Mouse (Mus musculus): Measurements from ENCODE around the gene Trim8.

Trim8 gene

DNA sequence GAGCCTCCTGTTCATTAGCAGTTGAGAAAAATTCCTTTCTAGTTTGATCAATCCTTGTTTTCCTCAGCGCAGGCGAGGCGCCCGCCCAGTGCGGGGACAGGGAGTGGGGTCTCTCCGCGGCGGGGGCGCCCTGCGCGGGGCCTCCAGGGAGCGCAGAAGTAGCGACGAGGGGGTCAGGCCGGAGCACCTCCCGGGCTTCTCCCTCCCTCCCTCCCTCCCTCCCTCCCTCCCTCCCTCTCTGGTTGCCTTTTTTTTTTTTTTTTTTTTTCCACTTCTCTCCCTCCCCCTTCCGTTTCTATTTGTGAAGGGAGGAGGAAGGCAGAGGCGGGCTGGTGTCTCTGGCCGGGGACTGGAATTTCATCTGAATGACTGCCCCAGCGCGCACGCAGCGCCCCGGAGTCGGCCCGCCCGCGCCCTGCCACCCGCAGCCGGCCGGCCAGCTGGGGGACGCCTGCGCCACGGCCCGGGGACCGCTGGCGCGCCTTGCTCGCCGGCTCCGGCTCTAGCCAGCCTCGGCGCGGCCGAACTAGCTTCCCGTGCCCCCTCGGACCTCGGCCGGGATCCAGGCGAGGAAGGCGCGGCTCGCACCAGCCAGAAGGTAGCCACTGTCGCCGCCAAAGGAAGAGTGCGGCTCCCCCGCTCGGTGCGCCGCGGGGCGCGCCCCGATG is at the start of gene Trim8:
Gene Trim8, plus strand, starts transcription at position 302 of the 668 bp plus-strand sequence.
- peak; percentile 95 for DNase-seq (ENCODE audit: inconsistent ontology term)

DNA sequence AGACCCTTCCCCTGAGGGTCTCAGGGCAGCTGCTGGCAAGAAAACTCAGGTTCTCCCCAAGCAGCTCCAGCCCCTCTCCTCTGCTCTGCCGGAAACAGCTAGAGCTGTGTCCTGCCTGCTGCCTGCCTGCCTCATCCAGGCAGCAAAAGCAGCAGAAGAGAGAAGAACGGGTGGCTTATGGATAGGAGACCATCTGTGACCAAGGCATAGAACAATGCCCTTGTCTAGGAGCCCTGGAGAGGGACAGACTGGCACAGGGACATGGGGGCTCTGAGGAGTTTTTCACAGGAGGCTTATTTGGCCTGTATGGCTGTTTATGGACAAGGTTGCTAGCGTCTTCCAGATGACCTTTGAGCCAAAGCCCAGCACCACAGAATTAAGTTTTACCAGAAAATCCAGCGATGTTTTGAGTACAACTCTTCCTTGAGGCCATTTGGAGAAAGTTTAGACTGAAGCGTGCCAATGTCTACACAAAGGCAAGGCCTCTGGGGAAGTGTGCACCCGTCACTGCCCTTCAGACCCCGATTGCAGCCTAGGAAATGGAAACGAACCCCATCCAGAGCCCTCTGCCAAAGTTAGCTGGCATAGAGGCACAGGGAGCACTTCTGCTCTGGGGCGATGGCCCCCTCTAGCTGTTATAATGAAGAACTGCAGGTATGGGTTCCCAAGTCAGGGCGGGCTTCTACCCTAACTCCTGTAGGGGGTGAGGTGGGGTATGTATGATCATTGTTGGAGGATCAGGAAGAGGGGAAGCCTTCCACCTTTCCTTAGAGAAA is 49.3 kb upstream of the Trim8 start:
- DNase-seq (ENCODE audit: inconsistent ontology term), result peak; percentile 45

DNA sequence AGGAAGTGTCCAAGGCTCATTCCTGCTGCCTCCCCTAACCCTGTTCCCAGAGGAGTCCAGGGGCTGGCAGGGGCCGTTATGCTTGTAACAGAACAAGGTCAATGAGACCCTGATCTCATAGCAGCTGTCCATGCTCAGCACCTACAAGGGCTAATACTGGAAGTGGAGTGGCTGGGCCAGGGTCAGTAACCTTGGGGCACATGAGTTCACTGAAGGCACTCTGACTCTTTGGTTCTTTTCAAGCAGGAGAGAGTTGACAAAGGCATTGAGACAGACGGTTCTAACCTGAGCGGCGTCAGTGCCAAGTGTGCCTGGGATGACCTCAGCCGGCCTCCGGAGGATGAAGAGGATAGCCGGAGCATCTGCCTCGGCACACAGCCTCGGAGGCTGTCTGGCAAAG is 48.6 kb upstream of the Trim8 start:
- DNase-seq (ENCODE audit: inconsistent ontology term), result no peak

DNA sequence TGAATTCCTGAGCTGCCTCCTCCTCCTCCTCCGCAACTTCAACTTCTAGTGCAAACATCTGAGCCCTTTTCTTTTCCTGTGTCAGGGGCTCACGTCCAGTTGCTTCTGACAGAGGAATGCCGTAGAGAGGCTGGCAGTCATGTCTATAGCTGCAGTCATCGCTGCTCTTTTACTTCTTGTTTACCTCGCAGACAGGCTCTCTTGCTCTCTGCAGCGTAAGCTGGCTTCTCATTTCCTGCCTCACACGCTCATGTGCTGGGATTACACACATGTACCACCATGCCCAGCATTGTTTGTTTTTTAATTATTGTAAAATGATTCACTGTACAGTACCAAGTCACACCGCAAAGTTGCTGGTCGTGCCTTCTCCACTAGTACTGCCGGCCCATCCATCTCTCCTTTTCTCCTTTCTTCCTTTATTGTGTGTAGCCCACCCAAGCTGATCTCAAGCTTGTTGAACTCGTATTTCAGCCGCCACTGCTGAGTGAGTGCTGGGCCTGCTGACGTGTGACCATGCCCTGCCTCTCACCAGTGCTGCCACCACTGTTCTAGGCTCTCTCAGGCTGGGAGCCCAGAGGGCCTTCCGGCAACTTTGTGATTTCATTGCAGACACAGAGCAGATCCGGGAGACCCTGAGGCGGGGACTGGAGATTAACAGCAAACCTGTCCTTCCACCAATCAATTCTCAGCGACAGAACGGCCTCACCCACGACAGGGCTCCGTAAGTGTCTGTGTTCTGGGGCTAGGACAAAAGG is 47.2 kb upstream of the Trim8 start:
- DNase-seq (ENCODE audit: inconsistent ontology term), result no peak

DNA sequence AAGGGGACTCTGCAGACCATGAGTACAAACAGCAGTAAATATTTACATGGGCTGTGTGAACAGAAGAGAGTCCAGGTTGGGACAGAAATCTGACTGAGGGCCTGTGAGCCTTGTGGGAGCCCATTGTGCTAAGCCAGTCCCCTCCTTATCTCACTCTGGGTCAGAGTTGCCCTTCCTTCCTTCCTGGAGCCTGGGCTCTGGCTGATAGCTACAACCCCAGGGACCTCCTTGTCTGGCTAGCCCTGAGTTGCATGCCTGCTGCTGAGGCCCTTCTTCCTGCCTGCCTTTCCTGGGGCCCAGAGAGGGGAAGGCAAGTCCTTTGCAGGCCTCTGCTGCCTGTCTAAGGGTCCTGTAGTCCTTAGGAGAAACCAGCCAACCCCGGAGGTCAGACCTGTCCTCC is 46.5 kb upstream of the Trim8 start:
- no peak for DNase-seq (ENCODE audit: inconsistent ontology term)

DNA sequence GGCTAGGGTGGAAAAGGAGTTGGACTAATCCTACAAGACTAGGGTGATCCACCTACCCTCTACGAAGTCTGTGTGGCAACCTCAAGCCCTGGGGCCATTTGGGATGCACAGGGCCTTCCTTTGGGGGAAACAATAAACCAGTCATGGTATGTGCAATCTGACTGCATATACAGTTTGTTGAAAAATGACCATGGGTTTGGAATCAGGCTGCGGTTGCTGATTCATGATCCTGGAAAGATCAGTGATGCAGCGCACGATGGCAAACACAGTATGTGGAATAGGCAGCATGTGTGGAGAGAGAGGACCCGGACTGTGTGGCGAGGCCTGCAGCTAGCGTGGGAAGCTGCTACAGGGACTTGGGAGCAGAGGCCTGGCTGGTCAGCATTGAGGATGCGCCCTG is 45.9 kb upstream of the Trim8 start:
- no peak for DNase-seq (ENCODE audit: inconsistent ontology term)

DNA sequence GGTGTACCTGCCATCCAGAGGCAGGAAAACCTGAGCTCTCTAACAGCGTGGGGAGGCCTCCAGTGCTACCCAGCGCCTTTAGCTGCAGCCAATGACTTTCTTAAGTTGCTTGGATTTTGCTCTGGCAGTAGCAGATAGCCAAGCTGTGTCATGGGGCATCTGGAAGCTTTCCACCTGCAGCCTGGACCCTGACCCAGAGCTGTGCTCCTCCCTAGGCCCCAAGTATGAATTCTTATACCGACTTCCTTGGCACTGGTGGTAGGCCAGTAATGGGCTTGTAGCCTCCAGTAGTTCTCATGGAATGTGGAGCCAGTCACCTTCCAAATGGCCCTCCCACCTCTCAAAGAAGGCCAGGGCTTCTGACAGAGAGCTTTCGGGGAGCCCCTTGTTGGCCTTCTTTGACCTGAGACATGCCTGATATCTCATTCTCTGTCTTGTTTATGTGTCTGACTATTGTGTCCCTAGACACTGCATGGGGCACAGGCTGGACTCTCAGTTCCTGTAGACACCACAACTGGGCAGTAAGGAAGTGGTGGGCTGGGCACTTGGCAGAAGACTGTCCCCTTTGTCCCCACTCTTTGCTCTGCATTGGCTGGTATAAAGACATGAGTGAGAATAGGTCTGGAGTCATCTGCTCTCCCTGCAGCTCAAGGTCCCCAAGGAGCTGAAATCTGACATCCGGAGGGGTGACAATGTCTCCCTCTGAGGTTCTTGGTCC is 45.3 kb upstream of the Trim8 start:
- DNase-seq (ENCODE audit: inconsistent ontology term), result no peak

DNA sequence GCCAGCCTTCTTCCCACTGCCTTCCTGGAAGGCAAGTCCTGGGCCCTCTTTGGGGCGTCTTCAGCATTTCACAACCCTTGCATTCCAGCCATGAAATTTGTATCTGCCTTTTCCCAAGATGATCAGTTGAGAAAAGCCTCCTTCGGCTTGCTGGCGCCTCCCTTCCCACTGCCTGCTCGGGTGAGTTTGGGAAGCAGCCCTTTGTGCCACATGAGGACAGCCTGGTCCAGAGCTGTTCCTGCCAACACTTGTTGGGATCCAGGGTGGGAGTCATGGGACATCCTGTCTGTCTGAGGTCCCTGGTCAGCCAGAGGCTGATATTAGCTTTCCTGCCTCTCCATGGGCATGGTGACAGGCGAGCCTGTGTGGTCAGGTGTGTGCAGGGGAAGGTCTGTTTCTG is 43.7 kb upstream of the Trim8 start:
- no peak for DNase-seq (ENCODE audit: inconsistent ontology term)

DNA sequence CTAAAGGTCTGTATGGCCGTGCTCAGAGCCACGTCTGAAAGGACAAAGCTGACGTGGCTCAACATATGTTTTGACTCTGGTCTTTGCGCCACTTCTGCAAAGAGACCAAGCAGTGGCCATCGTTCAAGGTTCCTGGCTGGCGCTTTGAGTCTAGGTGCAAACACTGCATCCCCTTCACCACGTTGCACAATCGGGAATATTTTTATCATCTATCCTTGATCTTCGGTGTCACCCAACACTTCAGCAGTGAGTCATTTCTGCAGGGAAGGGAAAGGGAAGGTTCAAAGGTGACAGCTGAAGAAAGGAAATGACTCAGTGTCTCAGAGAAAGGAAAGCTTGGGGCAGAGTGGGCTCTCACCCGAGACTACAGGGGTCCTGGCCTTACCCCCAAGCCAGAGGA is 42.2 kb upstream of the Trim8 start:
- no peak for DNase-seq (ENCODE audit: inconsistent ontology term)

DNA sequence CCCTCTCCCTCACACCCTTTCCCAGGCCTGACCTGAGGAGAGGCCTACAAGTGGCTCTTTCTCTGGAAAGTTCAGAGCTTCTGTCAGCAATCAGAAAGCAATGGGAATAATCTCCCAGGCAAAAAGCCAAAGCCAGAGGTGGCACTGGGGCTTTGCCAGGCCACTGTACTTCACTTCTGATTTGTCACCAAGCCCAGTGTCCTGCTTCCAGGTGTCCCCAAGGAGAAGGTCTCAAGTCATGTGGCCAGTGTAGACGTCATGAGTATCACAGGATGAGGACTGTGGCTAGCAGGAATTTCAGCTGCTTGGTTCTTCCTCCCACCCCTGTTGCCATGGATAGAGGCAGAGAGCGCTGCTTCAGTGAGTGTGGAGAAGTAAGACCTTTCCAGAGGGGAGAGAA is 41.6 kb upstream of the Trim8 start:
- peak; percentile 39 for DNase-seq (ENCODE audit: inconsistent ontology term)

DNA sequence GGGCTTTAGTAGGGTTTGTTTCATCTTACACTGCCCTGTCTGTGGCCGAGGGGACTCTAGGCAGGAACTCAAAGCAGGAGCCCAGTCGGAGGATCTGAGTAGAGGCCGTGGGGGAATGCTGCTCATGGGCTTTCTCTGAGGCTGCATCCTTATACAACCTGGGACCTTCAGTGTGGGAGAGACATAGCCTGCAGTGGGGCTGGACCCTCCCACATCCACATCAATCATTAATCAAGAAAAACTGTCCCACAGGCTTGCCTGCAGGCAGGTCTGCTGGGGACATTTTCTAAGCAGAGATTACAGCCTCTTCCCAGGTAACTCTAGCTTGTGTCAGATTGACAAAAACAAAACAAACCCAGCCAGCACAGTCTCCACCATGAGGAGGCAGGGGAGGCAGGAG is 38.9 kb upstream of the Trim8 start:
- no peak for DNase-seq (ENCODE audit: inconsistent ontology term)

DNA sequence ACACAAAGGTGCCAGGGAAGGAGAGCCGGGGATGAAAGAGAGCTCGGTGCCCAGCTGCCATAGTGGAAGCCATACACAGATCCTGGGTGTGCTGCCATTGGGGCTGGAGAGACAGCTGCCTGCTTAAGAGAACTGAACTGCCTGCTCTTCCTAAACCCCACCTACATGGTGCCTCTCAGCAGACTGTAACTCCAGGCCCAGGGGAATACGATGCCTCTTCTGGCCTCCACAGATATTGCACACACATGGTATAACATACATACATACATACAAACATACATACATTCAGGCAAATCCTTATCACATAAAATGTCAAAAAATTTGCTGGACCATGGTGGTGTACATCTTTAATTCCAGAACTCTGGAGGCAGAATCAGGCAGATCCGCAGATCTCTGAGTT is 38.1 kb upstream of the Trim8 start:
- DNase-seq (ENCODE audit: inconsistent ontology term), result no peak

DNA sequence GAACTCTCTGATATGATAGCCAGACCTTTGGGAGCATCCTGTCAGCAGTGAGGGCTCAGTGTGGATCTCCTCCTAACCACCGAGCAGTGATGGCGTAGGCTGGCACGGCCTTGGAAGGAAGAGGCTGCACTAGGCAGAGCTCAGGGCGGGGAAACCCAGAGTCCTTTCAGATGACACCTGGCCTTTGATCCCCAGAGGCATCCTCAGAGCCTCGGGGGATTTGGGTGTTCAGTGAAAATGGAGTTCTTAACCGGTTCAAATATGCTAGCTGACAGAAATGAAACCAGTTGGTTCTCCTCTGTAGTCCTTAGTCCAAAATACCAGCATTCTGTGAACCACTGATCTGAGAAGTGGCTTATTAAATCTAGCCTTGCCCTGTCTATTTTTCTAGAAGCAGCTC is 35.3 kb upstream of the Trim8 start:
- DNase-seq (ENCODE audit: inconsistent ontology term), result no peak

DNA sequence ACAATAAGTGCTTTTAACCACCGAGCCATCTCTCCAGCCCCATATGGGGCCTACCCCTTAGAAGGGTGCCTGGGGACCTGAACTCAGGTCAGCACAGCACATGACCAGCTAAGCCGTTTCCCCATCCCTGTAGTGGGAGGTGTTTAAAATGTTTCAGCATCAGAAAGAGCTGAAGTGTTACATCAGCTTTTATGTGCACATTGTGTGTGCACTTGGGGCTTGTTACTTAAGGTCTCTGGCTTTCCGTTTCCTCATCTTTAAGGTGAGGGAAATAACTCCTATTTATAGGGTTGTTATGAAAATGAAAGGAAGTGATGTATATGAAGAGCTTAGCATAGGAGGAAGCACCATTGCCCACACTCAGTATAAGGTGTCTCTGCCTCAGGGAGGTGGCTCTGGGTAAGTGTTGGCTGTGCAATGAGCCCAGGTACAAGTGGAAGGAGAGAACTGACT is 34.4 kb upstream of the Trim8 start:
- DNase-seq (ENCODE audit: inconsistent ontology term), result no peak

DNA sequence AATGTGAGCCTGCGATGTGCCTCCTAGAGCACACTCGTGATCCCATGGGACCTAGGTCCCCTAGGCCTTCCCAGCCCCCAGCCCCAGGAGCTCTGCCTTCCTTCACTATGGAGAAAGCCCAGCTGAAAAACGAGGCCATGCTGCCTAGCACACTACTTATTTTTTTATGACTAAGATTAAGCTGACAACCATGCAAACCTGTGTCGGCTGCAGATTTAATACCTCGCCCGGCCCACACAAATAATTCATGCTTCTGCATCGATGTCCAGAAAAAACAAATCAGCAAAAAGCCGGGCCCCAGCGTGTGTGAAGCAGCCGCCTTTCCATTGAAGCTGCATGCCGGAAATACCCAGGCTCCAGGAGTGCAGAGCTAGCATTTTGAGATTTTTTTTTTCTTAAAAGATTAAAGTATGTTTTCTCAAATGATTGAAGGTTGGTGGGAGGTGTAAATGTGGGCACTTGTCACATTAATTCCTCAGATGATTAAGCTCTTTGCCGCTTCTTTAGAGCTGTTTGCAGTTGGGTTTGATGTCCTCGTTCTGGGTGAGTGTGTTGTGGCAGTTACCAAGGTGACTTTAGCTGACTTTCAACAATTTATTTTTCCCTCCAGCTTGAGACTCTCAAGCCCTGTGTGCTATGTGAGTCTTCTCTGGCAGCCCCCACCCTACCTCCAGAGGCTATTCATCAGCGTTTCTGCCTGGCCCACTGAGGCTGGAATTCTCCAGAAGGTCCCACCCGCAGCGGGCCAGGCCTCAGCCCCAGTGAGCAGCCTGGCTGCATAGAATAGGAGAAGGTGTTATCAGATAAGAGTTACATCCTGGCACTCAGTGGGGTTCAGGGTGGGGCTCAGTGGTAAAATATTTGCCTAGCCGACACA is 30.9 kb upstream of the Trim8 start:
- no peak for DNase-seq (ENCODE audit: inconsistent ontology term)

DNA sequence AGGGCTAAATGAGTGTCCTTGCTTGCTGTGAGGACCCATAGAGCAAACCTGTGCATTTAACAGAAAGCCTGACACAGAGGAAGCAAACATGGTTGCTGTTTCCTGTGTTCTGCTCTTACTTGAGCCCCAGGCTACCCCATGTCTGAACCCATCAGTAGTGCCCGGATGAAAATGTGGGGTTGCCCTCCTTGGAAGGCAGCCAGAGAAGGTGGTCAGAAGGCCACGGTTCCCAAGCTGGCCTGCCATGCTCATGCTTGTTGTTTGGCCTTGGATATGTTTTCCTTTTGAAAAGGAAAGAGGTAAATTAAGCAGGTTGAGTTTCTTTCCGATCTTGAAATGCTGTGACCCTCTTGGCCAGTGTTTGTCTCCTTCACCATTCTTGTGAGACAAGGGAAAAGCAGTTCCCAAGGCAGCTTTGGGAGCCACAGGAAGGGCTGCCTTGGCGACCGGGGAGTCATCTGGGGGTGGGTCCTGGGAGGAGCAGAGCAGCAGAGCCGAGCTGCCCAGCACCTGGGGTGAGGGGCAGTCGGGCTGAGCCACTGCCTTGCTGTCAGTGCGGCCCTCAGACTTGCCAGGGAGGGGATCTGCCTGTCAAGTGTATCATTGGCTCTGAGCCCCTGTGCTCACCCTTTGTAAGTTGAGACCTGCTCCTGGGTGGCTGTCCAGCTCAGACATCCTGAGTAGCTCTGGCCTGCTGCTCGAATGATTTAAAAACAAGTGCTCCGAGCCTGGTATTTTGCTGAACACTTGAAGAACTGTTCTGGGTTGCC is 30.0 kb upstream of the Trim8 start:
- DNase-seq (ENCODE audit: inconsistent ontology term), result peak; percentile 45

DNA sequence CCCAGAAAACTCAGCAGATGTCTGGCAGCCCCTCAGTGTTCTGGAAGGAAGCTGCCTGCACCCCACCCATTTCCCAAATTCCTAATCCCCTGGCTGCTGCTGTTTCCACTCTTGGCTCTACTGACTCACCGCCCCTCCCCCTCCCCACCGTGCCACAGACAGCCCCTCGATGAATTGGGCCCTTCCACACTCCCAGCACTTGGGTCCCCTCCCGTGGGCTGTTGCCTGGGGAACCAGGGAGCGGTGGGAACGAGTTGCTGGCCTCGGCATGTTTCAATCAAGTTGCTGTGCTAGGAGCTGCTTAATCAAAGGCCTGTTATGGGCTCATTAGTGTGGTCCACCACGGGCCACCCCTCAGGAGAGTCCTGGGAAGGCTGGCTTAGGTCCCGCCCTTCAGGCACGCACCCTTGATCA is 24.1 kb upstream of the Trim8 start:
- DNase-seq (ENCODE audit: inconsistent ontology term), result no peak

DNA sequence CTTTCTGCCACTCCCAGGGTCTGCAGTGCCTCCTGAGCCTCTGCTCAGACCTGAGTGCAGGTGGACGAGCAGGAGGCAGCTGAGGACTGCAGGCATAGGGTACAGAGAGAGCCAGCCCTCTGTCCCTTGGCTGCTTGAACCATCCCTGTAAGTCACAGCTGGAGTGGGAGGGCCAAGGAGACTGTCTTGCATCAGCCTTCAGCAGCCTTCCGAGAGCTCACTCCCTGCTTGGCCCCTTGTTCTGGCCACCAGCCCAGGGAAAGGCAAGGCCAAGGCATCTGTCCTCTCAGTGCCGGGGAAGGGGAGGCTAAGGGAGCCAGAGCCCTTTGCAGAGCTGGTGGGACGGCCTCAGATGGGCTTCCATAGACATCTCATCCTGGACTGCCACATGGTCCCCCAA is 23.3 kb upstream of the Trim8 start:
- no peak for DNase-seq (ENCODE audit: inconsistent ontology term)

DNA sequence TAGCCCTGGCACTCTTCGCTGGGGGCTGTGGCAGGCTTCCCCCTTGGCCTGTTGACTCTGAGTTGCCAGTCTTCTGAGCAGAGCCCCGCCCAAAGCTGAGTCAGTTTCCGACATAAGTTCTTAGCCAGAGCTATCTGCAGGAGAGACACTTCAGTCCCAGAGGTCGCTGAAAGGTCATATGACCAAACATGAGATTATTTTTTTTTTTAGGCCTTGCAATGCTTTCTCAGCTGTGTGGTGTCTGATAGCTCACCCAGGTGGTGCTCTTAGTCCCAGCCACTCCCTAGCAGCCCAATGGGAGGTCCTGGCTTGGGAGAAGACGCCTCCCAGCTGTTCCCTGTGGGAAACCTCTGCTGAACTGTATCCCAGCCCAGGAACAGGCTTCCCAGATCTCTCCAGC is 22.7 kb upstream of the Trim8 start:
- no peak for DNase-seq (ENCODE audit: inconsistent ontology term)

All from Muller cell, postnatal 12 days (primary cell).